Mouse (Mus musculus) limb, embryonic 14.5 days (tissue): ENCODE data around the gene Szrd1. TPM values are rescaled to one million over a fixed set of nuclear protein-coding genes. Genes with fewer than 3 reads are reported as not detected.

ENCODE experiments used
- ATAC-seq: fragments of 200-750 bp; cut with Nextera tagmentation; 2 replicates; pipeline ENCODE4 v1.8.0; 2017; ENCODE audit warnings: low read depth, moderate number of reproducible peaks, moderate TSS enrichment; ENCODE audit not compliant: low FRiP score
- DNase-seq: peaks from one replicate; pipeline ENCODE4 v3.0.0-alpha.2; 2015; ENCODE audit warnings: low spot score
- H3K27ac ChIP-seq: fragments of 300-500 bp; sonication (generic); replicated peaks from 2 replicates; pipeline ENCODE4 v1.5.1; 2014; ENCODE audit warnings: low read depth, mild to moderate bottlenecking, low read length, moderate library complexity, mixed read lengths
- H3K27me3 ChIP-seq: fragments of 300-500 bp; sonication (generic); 2 replicates; pipeline ENCODE4 v1.6.1; 2014; ENCODE audit warnings: low read length, mixed read lengths; ENCODE audit not compliant: control insufficient read depth, insufficient read depth
- H3K36me3 ChIP-seq: fragments of 300-500 bp; sonication (generic); 2 replicates; pipeline ENCODE4 v1.6.1; 2014; ENCODE audit warnings: mild to moderate bottlenecking, low read length, moderate library complexity, mixed read lengths; ENCODE audit not compliant: control insufficient read depth, insufficient read depth
- H3K4me1 ChIP-seq: fragments of 300-500 bp; sonication (generic); 2 replicates; pipeline ENCODE4 v1.6.1; 2014; ENCODE audit warnings: antibody characterized with exemption, low read length, mixed read lengths; ENCODE audit not compliant: control insufficient read depth, insufficient read depth
- H3K4me2 ChIP-seq: fragments of 300-500 bp; sonication (generic); replicated peaks from 2 replicates; pipeline ENCODE4 v1.6.1; 2014; ENCODE audit warnings: low read depth, mild to moderate bottlenecking, low read length, moderate library complexity; ENCODE audit not compliant: severe bottlenecking
- H3K4me3 ChIP-seq: fragments of 300-500 bp; sonication (generic); replicated peaks from 2 replicates; pipeline ENCODE4 v1.5.1; 2014; ENCODE audit warnings: low read length
- H3K9ac ChIP-seq: fragments of 300-500 bp; sonication (generic); 2 replicates; pipeline ENCODE4 v1.6.1; 2014; ENCODE audit warnings: mild to moderate bottlenecking, low read depth, low read length, moderate library complexity; ENCODE audit not compliant: severe bottlenecking
- H3K9me3 ChIP-seq: fragments of 300-500 bp; sonication (generic); 2 replicates; pipeline ENCODE4 v1.6.1; 2016; ENCODE audit warnings: low read length; ENCODE audit not compliant: control insufficient read depth
- POLR2A ChIP-seq: fragments of 200-500 bp; IDR thresholded peaks from 2 replicates; pipeline ENCODE4 v1.8.0; 2012; ENCODE audit warnings: inconsistent platforms, mild to moderate bottlenecking, moderate library complexity, borderline replicate concordance; ENCODE audit not compliant: insufficient read depth, insufficient read length; ENCODE audit errors: extremely low read depth
- WGBS: fragments of 180-500 bp; shearing (Covaris S2); extraction: QIAGEN DNeasy Blood & Tissue Kit; methylation state at CpG from one replicate; pipeline ENCODE4 v1.1.7; 2014; 5-methylcytosine and 5-hydroxymethylcytosine counted together
- polyA plus RNA-seq, 2 experiments: library from polyadenylated mRNA; depleted of rRNA in 1 of 2; stranded (reverse) in 1 of 2; unstranded in 1 of 2; fragments of >200 nt; fragmentation: Nextera tagmentation in 1 of 2; extraction: Ambion mirVana in 1 of 2; gene quantifications; 2 replicates each; pipeline versions ENCODE4 v1.2.1 to v1.2.3; 2012 to 2014

The Szrd1 gene
- polyA plus RNA-seq, 2 experiments: 38.6 to 63.7 TPM

GRCm38 (mm10) chr4:141133227-141133626 lies 6.3 kb downstream of the Szrd1 start:
- no peak for DNase-seq
- H3K27ac ChIP-seq: no peak overlapping the region
- H3K4me1 ChIP-seq: peaks cover 48% of the 10 kb centered on the region
- H3K9ac ChIP-seq: no peak overlapping the region
- no peaks in the 10 kb centered on the region for H3K9me3 ChIP-seq
- ATAC-seq: no peak
- TF ChIP-seq POLR2A: no peak
- H3K36me3 ChIP-seq: peaks cover 8% of the 10 kb centered on the region; the same call in 1 of the 2 replicates
- no peak overlapping the region for H3K4me3 ChIP-seq
- no peak overlapping the region for H3K4me2 ChIP-seq
- no peaks in the 10 kb centered on the region for H3K27me3 ChIP-seq
- WGBS: 60% methylated on average over 8 of the region's 8 CpGs

GRCm38 (mm10) chr4:141132191-141132590 lies 7.4 kb downstream of the Szrd1 start:
- H3K27ac ChIP-seq: peak overlapping the region; percentile 72
- no peaks in the 10 kb centered on the region for H3K27me3 ChIP-seq
- no peak for TF ChIP-seq POLR2A
- peaks cover 42% of the 10 kb centered on the region for H3K4me1 ChIP-seq
- ATAC-seq (no peak), DNase-seq (no peak)
- no peak overlapping the region for H3K4me2 ChIP-seq
- no peaks in the 10 kb centered on the region for H3K9me3 ChIP-seq
- H3K4me3 ChIP-seq: no peak overlapping the region
- WGBS: 45% methylated on average over 8 of the region's 8 CpGs
- H3K36me3 ChIP-seq: peaks cover 8% of the 10 kb centered on the region; the same call in 1 of the 2 replicates
- H3K9ac ChIP-seq: 0 out of 2 replicates have a peak overlapping the region, but pooled peaks have one; percentile 4

GRCm38 (mm10) chr4:141131531-141132061 lies 8.0 kb downstream of the Szrd1 start:
- ATAC-seq: 0 out of 2 replicates have a peak, but pooled peaks have one; percentile 27
- Histone ChIP-seq H3K4me3 (no peak overlapping the region), H3K4me1 (peaks cover 41% of the 10 kb centered on the region), H3K27me3 (no peaks in the 10 kb centered on the region), H3K9ac (peak overlapping the region; percentile 4; the same call in 1 of the 2 replicates), H3K36me3 (peaks cover 8% of the 10 kb centered on the region; the same call in 1 of the 2 replicates), H3K4me2 (no peak overlapping the region), H3K27ac (peak overlapping the region; percentile 72), H3K9me3 (no peaks in the 10 kb centered on the region)
- WGBS: 33% methylated on average over 5 of the region's 5 CpGs
- no peak for TF ChIP-seq POLR2A
- no peak for DNase-seq

GRCm38 (mm10) chr4:141130704-141131342 lies 8.8 kb downstream of the Szrd1 start:
- ATAC-seq (no peak), DNase-seq (no peak)
- Histone ChIP-seq H3K4me1 (peaks cover 41% of the 10 kb centered on the region), H3K27me3 (no peaks in the 10 kb centered on the region), H3K36me3 (peaks cover 11% of the 10 kb centered on the region), H3K4me3 (no peak overlapping the region), H3K9me3 (no peaks in the 10 kb centered on the region), H3K4me2 (no peak overlapping the region), H3K9ac (no peak overlapping the region), H3K27ac (peak overlapping the region; percentile 72)
- 77% methylated on average over 6 of the region's 6 CpGs for WGBS
- no peak for TF ChIP-seq POLR2A

- DNase-seq: no peak
These were observed 10.3 kb downstream of the Szrd1 start for GRCm38 (mm10) chr4:141129190-141129710.

More at GRCm38 (mm10) chr4:141129190-141129710, 10.3 kb downstream of the Szrd1 start:
- no peak overlapping the region for H3K4me2 ChIP-seq
- no peak for TF ChIP-seq POLR2A
- peaks cover 11% of the 10 kb centered on the region for H3K36me3 ChIP-seq
- H3K4me1 ChIP-seq: peaks cover 29% of the 10 kb centered on the region
- WGBS: 42% methylated on average over 6 of the region's 6 CpGs
- no peak for ATAC-seq
- no peak overlapping the region for H3K27ac ChIP-seq
- H3K27me3 ChIP-seq: no peaks in the 10 kb centered on the region
- no peak overlapping the region for H3K4me3 ChIP-seq
- H3K9ac ChIP-seq: no peak overlapping the region
- H3K9me3 ChIP-seq: no peaks in the 10 kb centered on the region
